Mouse (Mus musculus): ENCODE results near the gene BC030500.

The BC030500 gene

DNA sequence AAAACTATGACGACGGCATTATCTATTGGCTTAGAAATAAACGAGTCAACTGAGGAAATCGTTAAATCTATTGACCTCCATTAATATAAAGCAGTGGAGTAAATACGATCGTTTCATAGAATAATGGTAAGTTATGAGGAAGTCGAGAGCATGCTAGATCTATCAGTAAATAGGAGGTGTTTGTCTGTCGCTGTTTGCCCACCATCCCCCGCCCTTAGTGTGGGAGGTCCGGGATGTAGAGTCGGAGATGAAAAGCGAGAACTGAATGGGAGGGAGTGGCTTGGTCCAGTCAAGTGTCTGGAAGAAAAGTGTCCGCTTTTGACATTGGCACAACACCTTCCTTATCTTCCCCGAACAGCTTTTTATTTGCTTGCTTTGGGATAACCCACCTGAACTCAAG, at the start of gene BC030500:
BC030500 (plus strand) TSS at position 79 of the 400 bp plus-strand sequence.
- no peak for TF ChIP-seq GATA4 (IDR thresholded peaks at IDR 0.05; ENCODE audit: insufficient replicate concordance, low read length)

DNA sequence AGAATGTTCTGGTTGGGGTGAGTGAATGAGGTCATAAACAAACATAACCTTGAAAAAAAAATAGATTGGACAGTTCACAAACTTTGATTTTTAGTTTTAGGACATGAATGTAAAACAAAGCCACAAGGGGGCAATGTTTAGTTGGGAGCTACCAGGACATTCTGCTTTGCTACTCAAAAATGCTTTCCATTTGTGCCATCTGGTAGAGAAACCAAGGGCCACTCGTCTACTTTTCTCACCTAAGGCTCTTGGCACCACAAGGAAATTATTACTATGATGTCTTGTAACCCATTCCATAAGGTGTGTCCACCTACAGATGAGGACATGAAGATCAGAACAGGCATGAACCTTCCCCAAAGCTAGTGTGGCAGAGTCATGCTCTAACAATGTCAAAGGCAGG, 25.1 kb upstream of the BC030500 start:
- TF ChIP-seq GATA4 (IDR thresholded peaks at IDR 0.05; ENCODE audit: insufficient replicate concordance, low read length), result no peak

DNA sequence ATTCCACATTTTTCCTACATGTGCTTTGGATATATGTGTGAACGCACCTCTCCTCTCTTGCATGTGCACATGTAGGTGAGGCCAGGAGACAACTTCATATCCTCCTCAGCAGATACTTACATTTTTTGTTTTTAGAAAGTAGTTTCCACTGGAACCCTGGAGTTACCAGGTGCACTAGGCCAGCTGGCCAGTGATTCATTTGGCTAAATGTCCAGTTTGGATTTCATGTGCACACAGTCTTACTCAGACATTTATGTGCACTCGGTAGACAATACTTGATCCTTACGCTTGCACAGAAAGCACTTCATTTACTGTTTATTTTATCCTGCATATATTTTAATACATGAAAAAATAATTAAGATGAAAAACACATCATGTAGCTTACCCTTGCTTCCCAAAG, 21.0 kb upstream of the BC030500 start:
- TF ChIP-seq GATA4 (IDR thresholded peaks at IDR 0.05; ENCODE audit: insufficient replicate concordance, low read length), result no peak

DNA sequence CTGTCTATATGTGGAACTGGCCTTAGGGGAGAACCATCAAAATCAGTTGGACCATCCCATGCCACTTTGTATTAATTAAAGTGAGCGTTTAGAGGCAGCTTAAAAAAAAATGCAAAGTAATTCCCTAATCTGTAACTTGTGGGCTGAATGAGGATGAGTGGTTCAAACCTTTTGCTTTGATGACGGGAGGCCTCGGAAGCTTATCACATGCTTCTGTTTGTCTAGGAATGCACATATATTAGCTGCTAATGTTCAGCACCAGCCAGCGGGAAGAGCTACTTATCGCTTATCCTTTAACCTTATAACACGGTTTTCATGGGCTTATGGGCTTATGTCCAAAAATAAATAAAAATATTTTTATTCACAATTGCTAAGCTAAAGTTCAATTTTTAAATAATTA, 15.6 kb upstream of the BC030500 start:
- TF ChIP-seq GATA4 (IDR thresholded peaks at IDR 0.05; ENCODE audit: insufficient replicate concordance, low read length), result no peak

DNA sequence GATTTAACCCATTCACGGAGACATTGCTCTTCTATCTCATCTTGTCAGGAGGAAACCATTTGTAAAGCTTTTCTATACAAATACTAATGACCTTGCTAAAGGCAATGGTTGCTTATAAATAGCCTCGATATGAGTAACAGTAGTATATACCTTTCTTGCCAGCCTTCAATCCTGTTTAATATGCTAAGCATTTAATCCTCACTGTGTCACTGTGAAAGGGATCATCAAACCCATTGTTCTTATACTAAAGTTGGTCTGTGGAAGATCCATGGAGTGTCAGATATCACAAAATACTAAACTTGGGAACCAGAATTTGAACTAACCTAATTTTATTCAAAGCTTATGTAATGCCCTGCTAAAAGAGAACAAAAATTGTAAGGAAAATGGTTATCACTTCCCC, 7.1 kb upstream of the BC030500 start:
- TF ChIP-seq GATA4 (IDR thresholded peaks at IDR 0.05; ENCODE audit: insufficient replicate concordance, low read length), result no peak

DNA sequence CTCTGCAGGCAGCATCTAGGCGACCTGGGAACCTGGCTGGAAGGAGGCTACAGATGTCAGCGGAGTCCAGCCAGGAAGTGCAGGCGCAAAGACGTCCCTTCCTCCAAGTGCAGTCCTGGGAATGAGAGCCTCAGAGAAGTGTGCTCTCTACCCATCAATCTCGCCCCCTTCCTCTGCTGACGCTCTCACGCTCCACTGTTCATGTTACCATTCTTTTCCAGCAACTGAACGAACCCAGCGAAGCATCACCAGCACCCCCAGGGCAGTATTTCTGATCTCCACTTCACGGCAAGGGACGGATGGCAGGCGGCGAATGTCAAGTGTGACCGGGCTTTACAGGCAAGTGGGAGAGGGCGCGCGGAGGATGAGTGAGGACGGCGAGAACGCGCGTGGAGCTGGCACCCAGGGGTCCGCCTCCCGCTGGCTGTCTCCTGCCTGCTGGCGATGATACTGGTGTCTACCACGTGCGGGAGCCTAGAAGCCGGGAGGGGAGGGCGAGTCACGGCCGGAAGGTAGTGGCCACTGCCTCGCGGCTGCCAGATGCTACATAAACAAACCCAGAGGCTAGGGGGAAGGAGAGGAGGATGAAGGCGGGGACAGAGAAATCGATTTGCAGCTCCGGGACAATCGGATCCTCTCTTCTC, 763 bp downstream of the BC030500 start, which contains the start of gene Galntl6:
Galntl6 (minus strand) TSS at position 445 of the 644 bp plus-strand sequence.
- TF ChIP-seq GATA4 (IDR thresholded peaks at IDR 0.05; ENCODE audit: insufficient replicate concordance, low read length), result no peak

DNA sequence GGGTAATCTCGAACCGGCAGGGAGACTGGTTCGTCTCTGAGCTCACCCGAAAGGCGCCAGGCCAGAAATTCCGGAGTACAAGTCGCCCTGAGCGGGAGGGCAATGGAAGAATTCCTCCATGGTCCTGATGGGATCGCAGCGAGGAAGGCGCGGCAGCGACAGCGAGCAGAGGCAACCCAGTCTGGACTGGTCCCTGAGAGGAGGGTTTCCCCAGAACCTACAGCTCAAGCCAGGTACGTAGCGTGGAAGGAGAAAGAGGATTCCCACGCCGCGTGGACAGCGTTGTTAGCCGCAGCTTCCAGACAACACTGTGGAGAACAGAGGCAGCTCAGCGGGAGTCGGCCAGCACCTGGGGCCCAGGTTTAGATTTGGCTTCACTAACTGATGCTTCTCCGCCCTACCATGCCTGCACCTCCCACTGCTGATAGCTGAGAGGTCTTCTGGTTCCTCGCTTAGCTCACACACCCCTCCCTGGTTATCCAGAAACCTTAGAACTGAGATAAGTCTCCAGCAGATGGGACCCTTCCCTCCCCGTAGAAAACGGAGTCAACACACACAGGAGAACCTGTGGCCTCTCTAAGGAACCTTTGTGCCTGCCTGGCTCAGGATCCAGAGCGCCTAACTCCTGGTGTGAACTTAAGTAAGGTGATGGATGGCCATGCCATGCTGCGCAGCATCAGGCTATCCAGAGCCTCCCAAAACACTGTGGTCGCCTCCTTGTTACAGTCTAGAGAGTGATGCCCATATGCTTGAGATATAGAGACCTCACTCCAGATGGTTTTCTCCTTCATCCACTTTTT, 1.5 kb downstream of the BC030500 start:
- no peak for TF ChIP-seq GATA4 (IDR thresholded peaks at IDR 0.05; ENCODE audit: insufficient replicate concordance, low read length)

DNA sequence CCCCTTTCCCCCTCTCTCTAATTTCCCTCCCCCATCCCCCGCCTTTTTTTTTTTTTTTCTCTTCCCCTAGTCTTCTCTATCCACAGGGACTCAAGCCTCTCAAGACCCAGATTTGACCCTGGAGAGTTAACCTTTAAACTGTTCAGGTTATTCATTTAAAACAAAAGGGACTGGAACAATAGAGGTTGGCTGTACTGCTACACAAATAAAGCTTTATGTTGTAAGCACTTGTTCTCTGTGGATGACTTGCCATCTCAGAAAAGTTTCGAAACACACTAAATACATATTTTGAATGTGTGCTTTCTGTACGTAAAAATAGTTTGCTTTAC, 2.0 kb downstream of the BC030500 start:
- TF ChIP-seq GATA4 (IDR thresholded peaks at IDR 0.05; ENCODE audit: insufficient replicate concordance, low read length), result no peak

DNA sequence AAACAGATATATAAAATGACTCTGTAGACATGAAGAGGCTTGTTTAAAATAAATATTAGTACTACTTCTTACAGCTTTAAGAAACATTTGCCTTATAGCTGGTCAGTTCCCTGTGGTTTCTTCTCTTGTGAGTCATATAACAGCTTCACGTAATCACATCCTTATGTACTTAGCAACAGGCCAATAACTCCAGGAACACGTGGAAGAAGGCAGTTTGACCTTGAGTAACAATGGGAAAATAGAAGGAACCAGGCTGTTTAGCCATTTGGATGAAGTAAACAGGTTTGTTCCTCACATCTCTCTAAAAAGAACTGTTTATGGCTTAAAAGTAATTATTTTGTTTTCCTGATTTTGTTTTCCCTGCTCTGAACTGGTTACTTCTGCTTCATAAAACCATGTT, 3.6 kb downstream of the BC030500 start:
- no peak for TF ChIP-seq GATA4 (IDR thresholded peaks at IDR 0.05; ENCODE audit: insufficient replicate concordance, low read length)

DNA sequence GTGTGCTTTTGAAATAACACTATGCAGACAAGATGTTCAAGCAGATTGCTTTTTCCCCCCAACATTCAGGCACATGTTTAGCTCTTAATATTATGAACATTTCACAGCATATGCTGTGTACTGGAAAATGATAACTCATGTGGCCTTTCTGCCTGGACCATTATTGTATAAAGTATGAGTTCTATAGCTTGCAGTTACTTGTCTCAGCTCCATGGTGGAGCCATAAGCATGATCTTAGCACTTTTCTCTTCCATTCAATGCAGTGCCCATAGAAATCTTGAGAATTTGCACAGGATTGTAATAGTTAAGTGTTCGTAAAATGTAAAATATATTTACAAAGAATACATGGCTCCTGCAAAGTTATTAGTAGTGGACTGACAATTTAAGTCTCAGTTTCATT, 19.5 kb downstream of the BC030500 start:
- TF ChIP-seq GATA4 (IDR thresholded peaks at IDR 0.05; ENCODE audit: insufficient replicate concordance, low read length), result no peak

DNA sequence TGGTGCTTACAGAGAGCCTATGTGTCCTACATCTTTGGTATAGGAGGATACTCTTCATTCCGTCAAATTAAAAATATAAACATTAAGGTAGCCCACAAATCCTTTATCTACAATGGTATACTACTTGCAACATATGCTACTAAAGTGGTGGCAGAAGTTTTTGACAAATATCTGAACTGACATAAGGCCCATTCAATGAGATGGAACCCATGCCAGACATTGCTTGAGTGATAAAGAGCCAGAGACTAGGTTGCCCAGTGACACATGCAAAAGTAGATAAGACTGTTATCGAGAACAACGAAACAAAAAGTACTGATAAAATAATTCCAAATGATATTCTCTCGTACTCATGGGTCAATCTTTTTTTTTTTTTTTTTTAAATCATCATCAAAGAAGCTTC, 32.2 kb downstream of the BC030500 start:
- no peak for TF ChIP-seq GATA4 (IDR thresholded peaks at IDR 0.05; ENCODE audit: insufficient replicate concordance, low read length)

DNA sequence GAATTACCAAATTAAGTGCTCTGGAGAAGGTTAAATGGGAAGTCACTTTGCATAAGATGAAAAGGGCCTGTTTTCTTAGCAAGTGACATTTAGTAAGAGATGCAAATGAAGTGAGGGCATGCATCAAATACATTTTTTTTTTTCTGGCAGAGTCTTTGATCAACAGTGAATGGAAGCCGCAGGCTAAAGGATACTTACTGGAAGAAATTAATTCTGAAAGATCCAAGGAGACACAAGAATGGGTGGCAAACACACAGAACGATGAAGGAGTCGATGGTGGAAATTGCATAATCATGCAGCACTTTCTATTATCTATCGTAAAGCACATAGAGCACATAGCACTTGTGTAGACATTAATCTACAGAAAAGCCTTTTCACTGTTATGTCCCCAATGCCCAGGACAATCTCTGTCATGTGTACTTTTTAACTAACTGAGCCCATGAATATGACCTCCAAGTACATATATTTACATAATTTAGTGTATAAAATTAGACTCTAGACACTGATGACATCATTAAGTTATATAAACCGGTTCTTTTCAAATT, 45.7 kb downstream of the BC030500 start:
- TF ChIP-seq GATA4 (IDR thresholded peaks at IDR 0.05; ENCODE audit: insufficient replicate concordance, low read length), result no peak

Data from liver, adult (tissue).